In genomic region chr6:88901947-88902820, GRCm38 (mm10) we compare ENCODE assay signal across 7 mouse cellular contexts. TPM values are rescaled to one million over a fixed set of nuclear protein-coding genes. Genes with fewer than 3 reads are reported as not detected.
A peak's percentile ranks its signal among the peaks of the same experiment; 100 is the strongest.
DNase-seq lines count a peak whose midpoint lies in the region; ATAC-seq and TF ChIP-seq lines count a peak whose summit lies in the region.

Tpra1 (plus strand) TSS chr6:88902251.

- peak; percentile 83 for ATAC-seq in embryonic facial prominence, embryonic 12.5 days (ENCODE audit: insufficient number of reproducible peaks, insufficient read depth, low FRiP score, low TSS enrichment)
- peak; percentile 81 for ATAC-seq in limb, embryonic 12.5 days (ENCODE audit: insufficient number of reproducible peaks, insufficient read depth, low FRiP score, low TSS enrichment, low read depth)
- peak; percentile 89 for ATAC-seq in midbrain, embryonic 15.5 days (replicated peaks)

- TF ChIP-seq POLR2A in kidney, adult 2 months (IDR thresholded peaks at IDR 0.05; ENCODE audit: low read depth, low read length) = peak; percentile 29
- TF ChIP-seq POLR2A in spleen, adult 2 months (IDR thresholded peaks at IDR 0.05; ENCODE audit: low read depth, low read length) = no peak; the same call in 1 of the 2 replicates

- no peaks in the 10 kb centered on the region for H3K9me3 ChIP-seq in embryonic facial prominence, embryonic 12.5 days
- H3K9me3 ChIP-seq in limb, embryonic 12.5 days = no peaks in the 10 kb centered on the region
- H3K9me3 ChIP-seq in midbrain, embryonic 15.5 days = no peaks in the 10 kb centered on the region

- H3K27ac ChIP-seq in embryonic facial prominence, embryonic 12.5 days = peak within 1 kb of the TSS; percentile 93
- peak within 1 kb of the TSS; percentile 87 for H3K27ac ChIP-seq in kidney, adult 2 months (ENCODE audit: insufficient read depth, low read depth, low read length)
- H3K27ac ChIP-seq in limb, embryonic 12.5 days = peak within 1 kb of the TSS; percentile 94
- H3K27ac ChIP-seq in midbrain, embryonic 15.5 days = peak within 1 kb of the TSS; percentile 88
- H3K27ac ChIP-seq in spleen, adult 2 months (ENCODE audit: insufficient read depth, low read length) = peak within 1 kb of the TSS; percentile 93

- H3K4me1 ChIP-seq in embryonic facial prominence, embryonic 12.5 days = peaks cover 38% of the 10 kb centered on the region
- peaks cover 45% of the 10 kb centered on the region for H3K4me1 ChIP-seq in kidney, adult 2 months (ENCODE audit: control insufficient read depth, insufficient read depth, low read length)
- peaks cover 39% of the 10 kb centered on the region for H3K4me1 ChIP-seq in limb, embryonic 12.5 days (replicated peaks)
- H3K4me1 ChIP-seq in midbrain, embryonic 15.5 days = peaks cover 42% of the 10 kb centered on the region
- peaks cover 25% of the 10 kb centered on the region for H3K4me1 ChIP-seq in spleen, adult 2 months (ENCODE audit: control insufficient read depth, insufficient read depth, insufficient read length)

- H3K27me3 ChIP-seq in embryonic facial prominence, embryonic 12.5 days = no peaks in the 10 kb centered on the region
- H3K27me3 ChIP-seq in kidney, adult 2 months (replicated peaks; ENCODE audit: control insufficient read depth, insufficient read depth, low read length) = no peaks in the 10 kb centered on the region
- H3K27me3 ChIP-seq in limb, embryonic 12.5 days = no peaks in the 10 kb centered on the region
- H3K27me3 ChIP-seq in midbrain, embryonic 15.5 days (replicated peaks) = no peaks in the 10 kb centered on the region
- H3K27me3 ChIP-seq in spleen, adult 2 months (ENCODE audit: control insufficient read depth, insufficient read depth, low read length) = no peaks in the 10 kb centered on the region

- peak within 1 kb of the TSS; percentile 90 for H3K4me2 ChIP-seq in embryonic facial prominence, embryonic 12.5 days (replicated peaks)
- H3K4me2 ChIP-seq in limb, embryonic 12.5 days = peak within 1 kb of the TSS; percentile 94
- H3K4me2 ChIP-seq in midbrain, embryonic 15.5 days = peak within 1 kb of the TSS; percentile 93

- H3K9ac ChIP-seq in embryonic facial prominence, embryonic 12.5 days = peak within 1 kb of the TSS; percentile 87
- peak within 1 kb of the TSS; percentile 86 for H3K9ac ChIP-seq in limb, embryonic 12.5 days (replicated peaks)
- peak within 1 kb of the TSS; percentile 77 for H3K9ac ChIP-seq in midbrain, embryonic 15.5 days

- under 1% methylated on average over 66 of the region's 66 CpGs for WGBS in embryonic facial prominence, embryonic 12.5 days
- WGBS in kidney, adult 2 months = under 1% methylated on average over 66 of the region's 66 CpGs
- WGBS in limb, embryonic 12.5 days = under 1% methylated on average over 66 of the region's 66 CpGs
- under 1% methylated on average over 66 of the region's 66 CpGs for WGBS in midbrain, embryonic 15.5 days
- WGBS in spleen, adult 2 months = under 1% methylated on average over 66 of the region's 66 CpGs

- peak; percentile 93 for DNase-seq in adrenal gland, postnatal 25 days
- DNase-seq in heart, adult 18-20 months = peak; percentile 96 to 97
- peak; percentile 99 for DNase-seq in kidney, adult 2 months
- DNase-seq in spleen, adult 2 months (ENCODE audit: low read depth in 1 of 2, low spot score in 2 of 2) = peak; percentile 91 to 92

- no peak for TF ChIP-seq CTCF in kidney, adult 2 months (conservative IDR thresholded peaks at IDR 0.05; ENCODE audit: insufficient read depth, insufficient read length, low read depth, low read length)
- no peak for TF ChIP-seq CTCF in spleen, adult 2 months (IDR thresholded peaks at IDR 0.05; ENCODE audit: extremely low read depth, insufficient read depth, insufficient read length, insufficient replicate concordance)

- H3K36me3 ChIP-seq in embryonic facial prominence, embryonic 12.5 days = peaks cover under 1% of the 10 kb centered on the region; the same call in 1 of the 2 replicates
- H3K36me3 ChIP-seq in kidney, adult 2 months (ENCODE audit: control insufficient read depth, insufficient read depth, low read length) = no peaks in the 10 kb centered on the region
- peaks cover 1% of the 10 kb centered on the region; the same call in 1 of the 2 replicates for H3K36me3 ChIP-seq in limb, embryonic 12.5 days
- no peaks in the 10 kb centered on the region for H3K36me3 ChIP-seq in midbrain, embryonic 15.5 days (replicated peaks)
- no peaks in the 10 kb centered on the region for H3K36me3 ChIP-seq in spleen, adult 2 months (ENCODE audit: control insufficient read depth, insufficient read depth, low read length)

- peak within 1 kb of the TSS; percentile 73 for H3K4me3 ChIP-seq in embryonic facial prominence, embryonic 12.5 days
- peak within 1 kb of the TSS; percentile 84 for H3K4me3 ChIP-seq in kidney, adult 2 months (ENCODE audit: insufficient read depth, low read depth, low read length)
- peak within 1 kb of the TSS; percentile 81 for H3K4me3 ChIP-seq in limb, embryonic 12.5 days (replicated peaks)
- peak within 1 kb of the TSS; percentile 80 for H3K4me3 ChIP-seq in midbrain, embryonic 15.5 days
- peak within 1 kb of the TSS; percentile 97 for H3K4me3 ChIP-seq in spleen, adult 2 months (ENCODE audit: extremely low read depth, insufficient read depth, insufficient read length)

RNA-seq across cellular contexts. Expression of gene Tpra1, which starts in this region (rescaled TPM):
- 127 and 136 TPM in 2 replicates for total RNA-seq in adrenal gland, postnatal 25 days (2021)
- polyA plus RNA-seq in embryonic facial prominence, embryonic 12.5 days (2016; fragmentation: Nextera tagmentation; extraction: Ambion mirVana) = 86.3 and 90.6 TPM in 2 replicates
- total RNA-seq in heart, adult 18-20 months (2021) = 10 to 100 TPM; 35.0 to 37.1 TPM
- polyA plus RNA-seq in kidney, adult 2 months (2012; rRNA removed) = 132 and 156 TPM in 2 replicates
- polyA plus RNA-seq in limb, embryonic 12.5 days (2016; fragmentation: Nextera tagmentation; extraction: Ambion mirVana) = 75.5 and 76.2 TPM in 2 replicates
- polyA plus RNA-seq in midbrain, embryonic 15.5 days (2015; fragmentation: Nextera tagmentation; extraction: Ambion mirVana) = 102 and 103 TPM in 2 replicates
- polyA plus RNA-seq in spleen, adult 2 months (2012; rRNA removed) = 154 and 163 TPM in 2 replicates

Comparison
In these comparisons a context has a peak if more than half of its experiments do, and no peak if none do; other contexts are left out.
1. Peak in every context shown above with its lines: DNase-seq, ATAC-seq, H3K4me3 ChIP-seq and H3K27ac ChIP-seq.